Mouse (Mus musculus) heart, embryonic 16.5 days (tissue): ENCODE results near the gene Ift81. TPM values are rescaled to one million over a fixed set of nuclear protein-coding genes. Genes with fewer than 3 reads are reported as not detected.

ENCODE experiments used
- ATAC-seq: fragments of 200-750 bp; cut with Nextera tagmentation; replicated peaks from 2 replicates; pipeline ENCODE4 v1.8.0; 2017; ENCODE audit warnings: moderate number of reproducible peaks; ENCODE audit not compliant: insufficient read depth, low FRiP score; ENCODE audit errors: extremely low read depth
- H3K27ac ChIP-seq: fragments of 300-500 bp; sonication (generic); 2 replicates; pipeline ENCODE4 v1.5.1; 2014; ENCODE audit warnings: mild to moderate bottlenecking, low read length, control low read depth, moderate library complexity
- H3K27me3 ChIP-seq: fragments of 300-500 bp; sonication (generic); 2 replicates; pipeline ENCODE4 v1.6.1; 2014; ENCODE audit warnings: low read length, mixed read lengths; ENCODE audit not compliant: control insufficient read depth, insufficient read depth
- H3K36me3 ChIP-seq: fragments of 300-500 bp; sonication (generic); 2 replicates; pipeline ENCODE4 v1.6.1; 2014; ENCODE audit not compliant: control insufficient read depth, insufficient read depth
- H3K4me1 ChIP-seq: fragments of 300-500 bp; sonication (generic); 2 replicates; pipeline ENCODE4 v1.6.1; 2014; ENCODE audit warnings: low read length, mixed read lengths; ENCODE audit not compliant: control insufficient read depth, insufficient read depth
- H3K4me2 ChIP-seq: fragments of 300-500 bp; sonication (generic); 2 replicates; pipeline ENCODE4 v1.6.1; 2014; ENCODE audit warnings: low read depth, mild to moderate bottlenecking, control low read depth, low read length
- H3K4me3 ChIP-seq: fragments of 300-500 bp; sonication (generic); 2 replicates; pipeline ENCODE4 v1.5.1; 2014; ENCODE audit warnings: mild to moderate bottlenecking, control low read depth, low read length
- H3K9ac ChIP-seq: fragments of 300-500 bp; sonication (generic); 2 replicates; pipeline ENCODE4 v1.6.1; 2014; ENCODE audit warnings: low read length, control low read depth
- H3K9me3 ChIP-seq: fragments of 300-500 bp; sonication (generic); replicated peaks from 2 replicates; pipeline ENCODE4 v1.6.1; 2016; ENCODE audit warnings: low read length; ENCODE audit not compliant: control insufficient read depth
- whole genome bisulfite sequencing: fragments of 180-500 bp; shearing (Covaris S2); extraction: QIAGEN DNeasy Blood & Tissue Kit; methylation state at CpG from one replicate; pipeline ENCODE4 v1.1.7; 2014; 5-methylcytosine and 5-hydroxymethylcytosine counted together
- polyA plus RNA-seq: library from polyadenylated mRNA; unstranded; fragments of >200 nt; fragmentation: Nextera tagmentation; extraction: Ambion mirVana; gene quantifications from 2 replicates; pipeline ENCODE4 v1.2.1, GENCODE M21; 2015

Gene Ift81
- polyA plus RNA-seq, 1 experiment from 2014 or later, result 30.6 TPM

GRCm38 (mm10) chr5:122636958-122637357, 22.6 kb upstream of the Ift81 start:
- Histone ChIP-seq H3K9ac (no peak overlapping the region), H3K36me3 (no peaks in the 10 kb centered on the region), H3K4me3 (peak overlapping the region; percentile 27; the same call in 1 of the 2 replicates), H3K27me3 (no peaks in the 10 kb centered on the region), H3K27ac (no peak overlapping the region), H3K9me3 (no peaks in the 10 kb centered on the region), H3K4me1 (peaks cover 3% of the 10 kb centered on the region; the same call in 1 of the 2 replicates), H3K4me2 (peak overlapping the region; percentile 60)
- 20% methylated on average over 16 of the region's 16 CpGs for WGBS
- ATAC-seq, result 0 out of 2 replicates have a peak, but pooled peaks have one; percentile 47

DNA sequence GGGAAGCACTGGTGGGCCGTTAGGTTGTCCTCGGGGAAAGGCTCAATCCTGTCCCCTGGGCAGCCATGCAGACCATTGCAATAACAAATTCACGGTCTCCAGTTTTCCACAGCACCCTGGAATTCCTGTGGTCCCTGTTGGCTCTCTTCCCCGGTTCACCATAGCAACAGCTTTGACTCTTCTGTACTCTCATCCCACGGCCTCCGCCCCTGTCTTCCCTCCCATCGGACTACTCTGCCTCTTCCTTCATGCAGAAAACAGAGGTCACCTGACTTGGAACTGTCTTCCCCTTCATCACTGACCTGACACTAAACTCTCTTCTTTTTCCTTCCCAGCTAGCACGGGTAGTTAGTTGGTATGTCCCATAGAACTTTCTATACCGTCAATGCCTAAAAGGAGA, 22.0 kb upstream of the Ift81 start:
- ATAC-seq, result no peak
- Histone ChIP-seq H3K9me3 (no peaks in the 10 kb centered on the region), H3K36me3 (no peaks in the 10 kb centered on the region), H3K4me2 (no peak overlapping the region), H3K27ac (no peak overlapping the region), H3K27me3 (no peaks in the 10 kb centered on the region), H3K9ac (no peak overlapping the region), H3K4me3 (no peak overlapping the region), H3K4me1 (peaks cover 3% of the 10 kb centered on the region; the same call in 1 of the 2 replicates)
- WGBS, result 70% methylated on average over 9 of the region's 9 CpGs

DNA sequence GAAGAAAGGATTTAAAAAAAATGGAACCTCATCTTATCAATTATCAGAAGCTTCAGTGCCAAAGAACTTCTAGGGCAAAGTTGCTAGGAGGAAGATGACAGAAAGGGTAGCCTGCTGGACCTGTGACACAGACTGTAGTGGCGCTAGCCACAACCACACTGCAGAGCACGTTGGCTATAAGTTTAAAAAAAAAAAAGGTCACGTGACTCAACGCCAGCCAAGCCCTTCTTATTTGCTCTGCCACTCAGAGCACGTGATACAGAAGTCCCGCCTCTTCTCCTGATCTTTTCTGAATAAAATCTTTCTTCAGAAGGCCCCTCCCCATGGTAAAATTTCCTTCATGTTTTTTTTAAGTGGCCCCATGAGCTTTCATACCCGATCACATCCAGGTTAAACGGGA, 20.9 kb upstream of the Ift81 start:
- Histone ChIP-seq H3K9me3 (no peaks in the 10 kb centered on the region), H3K36me3 (no peaks in the 10 kb centered on the region), H3K27ac (no peak overlapping the region), H3K27me3 (no peaks in the 10 kb centered on the region), H3K4me2 (no peak overlapping the region), H3K4me3 (no peak overlapping the region), H3K4me1 (peaks cover 3% of the 10 kb centered on the region; the same call in 1 of the 2 replicates), H3K9ac (no peak overlapping the region)
- WGBS, result 76% methylated on average over 8 of the region's 8 CpGs
- ATAC-seq, result no peak

DNA sequence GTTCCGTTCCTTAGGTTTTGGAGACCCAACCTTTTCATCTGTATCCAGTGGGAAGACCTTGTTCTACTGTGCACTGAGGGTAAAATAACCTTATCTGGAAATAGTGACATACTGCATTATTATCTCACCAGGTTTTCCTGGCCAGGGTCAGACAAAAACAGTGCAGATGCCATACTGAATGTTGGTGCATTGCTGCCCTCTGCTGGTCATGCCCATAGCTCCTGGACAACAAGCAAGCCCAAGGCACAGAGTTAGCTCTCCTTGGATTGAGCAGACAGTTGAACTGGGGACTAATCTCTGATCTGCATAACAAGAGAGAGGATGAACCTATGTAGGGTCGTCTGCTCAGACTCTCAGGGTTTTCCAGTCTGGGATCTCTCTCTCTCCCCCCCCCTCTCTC, 12.9 kb upstream of the Ift81 start:
- 17% methylated on average over 2 of the region's 2 CpGs for WGBS
- H3K4me1 ChIP-seq, result peaks cover 9% of the 10 kb centered on the region

GRCm38 (mm10) chr5:122625565-122626252, 11.4 kb upstream of the Ift81 start:
- Histone ChIP-seq H3K36me3 (no peaks in the 10 kb centered on the region), H3K4me3 (no peak overlapping the region), H3K9ac (no peak overlapping the region), H3K4me2 (no peak overlapping the region), H3K27ac (no peak overlapping the region), H3K27me3 (no peaks in the 10 kb centered on the region), H3K9me3 (no peaks in the 10 kb centered on the region), H3K4me1 (peaks cover 20% of the 10 kb centered on the region)
- ATAC-seq, result no peak
- WGBS, result 81% methylated on average over 14 of the region's 14 CpGs

More for the DNA sequence above, 12.9 kb upstream of the Ift81 start:
- H3K27me3 ChIP-seq, result no peaks in the 10 kb centered on the region
- no peaks in the 10 kb centered on the region for H3K36me3 ChIP-seq
- H3K9ac ChIP-seq, result no peak overlapping the region
- no peak overlapping the region for H3K4me3 ChIP-seq
- H3K9me3 ChIP-seq, result no peaks in the 10 kb centered on the region
- H3K4me2 ChIP-seq, result no peak overlapping the region
- ATAC-seq, result peak; percentile 84
- H3K27ac ChIP-seq, result peak overlapping the region; percentile 43

DNA sequence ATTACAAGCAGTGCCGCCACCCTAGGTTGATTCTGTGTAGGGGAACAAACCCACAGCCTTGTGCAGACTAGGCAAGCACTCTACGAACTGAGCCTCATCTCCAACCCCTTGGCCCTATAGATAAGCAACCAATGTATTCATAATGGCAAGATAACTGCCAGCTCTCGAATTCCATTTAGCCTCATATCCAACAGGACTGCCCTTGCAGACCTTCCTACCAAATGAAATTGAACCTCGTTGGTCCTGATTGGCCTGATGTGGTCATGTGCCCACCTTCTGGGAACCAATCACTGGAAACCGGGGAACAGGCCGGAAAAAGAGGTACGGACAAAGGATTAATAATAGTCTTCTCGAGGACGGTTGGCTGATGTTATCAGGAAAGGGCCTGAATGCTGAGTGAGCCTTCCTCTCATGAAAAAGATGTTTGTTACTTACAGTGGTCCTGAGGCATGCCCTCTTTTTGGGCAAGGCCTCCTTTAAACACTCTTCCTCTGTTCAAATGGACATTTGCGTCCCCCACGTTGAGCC, 10.7 kb upstream of the Ift81 start:
- H3K4me3 ChIP-seq, result no peak overlapping the region
- H3K9ac ChIP-seq, result no peak overlapping the region
- ATAC-seq, result no peak
- 77% methylated on average over 11 of the region's 11 CpGs for WGBS
- H3K36me3 ChIP-seq, result no peaks in the 10 kb centered on the region
- no peak overlapping the region for H3K27ac ChIP-seq
- peaks cover 27% of the 10 kb centered on the region for H3K4me1 ChIP-seq
- H3K4me2 ChIP-seq, result no peak overlapping the region
- H3K27me3 ChIP-seq, result no peaks in the 10 kb centered on the region
- no peaks in the 10 kb centered on the region for H3K9me3 ChIP-seq

GRCm38 (mm10) chr5:122623861-122624260, 9.5 kb upstream of the Ift81 start:
- H3K9ac ChIP-seq, result no peak overlapping the region
- no peak overlapping the region for H3K4me2 ChIP-seq
- 74% methylated on average over 9 of the region's 9 CpGs for WGBS
- ATAC-seq, result no peak
- no peak overlapping the region for H3K4me3 ChIP-seq
- H3K36me3 ChIP-seq, result no peaks in the 10 kb centered on the region
- H3K9me3 ChIP-seq, result no peaks in the 10 kb centered on the region
- peaks cover 33% of the 10 kb centered on the region for H3K4me1 ChIP-seq
- H3K27me3 ChIP-seq, result no peaks in the 10 kb centered on the region
- H3K27ac ChIP-seq, result no peak overlapping the region

DNA sequence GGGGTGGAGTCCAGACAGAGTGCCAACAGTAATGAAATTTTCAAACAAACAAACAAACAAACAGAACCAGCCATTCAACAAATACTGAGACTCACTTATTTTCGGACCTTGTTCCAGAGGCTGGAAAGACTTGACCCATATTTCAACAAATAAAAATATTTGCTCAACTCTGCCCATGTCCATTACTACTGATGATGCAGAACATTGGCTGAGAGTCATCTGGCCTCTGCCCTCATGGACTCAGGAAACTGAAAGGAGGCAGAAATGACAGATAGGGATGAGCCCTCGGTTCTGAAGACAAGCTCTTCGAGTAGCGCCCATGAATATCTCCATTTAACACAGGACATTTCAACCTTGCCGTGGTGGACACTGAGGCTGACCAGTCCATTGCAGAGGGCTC, 8.2 kb upstream of the Ift81 start:
- no peaks in the 10 kb centered on the region for H3K9me3 ChIP-seq
- H3K4me2 ChIP-seq, result no peak overlapping the region
- 89% methylated on average over 5 of the region's 5 CpGs for WGBS
- H3K9ac ChIP-seq, result no peak overlapping the region
- H3K4me1 ChIP-seq, result peaks cover 42% of the 10 kb centered on the region
- H3K27me3 ChIP-seq, result no peaks in the 10 kb centered on the region
- no peak for ATAC-seq
- H3K4me3 ChIP-seq, result no peak overlapping the region
- H3K36me3 ChIP-seq, result no peaks in the 10 kb centered on the region
- peak overlapping the region; percentile 98 for H3K27ac ChIP-seq

DNA sequence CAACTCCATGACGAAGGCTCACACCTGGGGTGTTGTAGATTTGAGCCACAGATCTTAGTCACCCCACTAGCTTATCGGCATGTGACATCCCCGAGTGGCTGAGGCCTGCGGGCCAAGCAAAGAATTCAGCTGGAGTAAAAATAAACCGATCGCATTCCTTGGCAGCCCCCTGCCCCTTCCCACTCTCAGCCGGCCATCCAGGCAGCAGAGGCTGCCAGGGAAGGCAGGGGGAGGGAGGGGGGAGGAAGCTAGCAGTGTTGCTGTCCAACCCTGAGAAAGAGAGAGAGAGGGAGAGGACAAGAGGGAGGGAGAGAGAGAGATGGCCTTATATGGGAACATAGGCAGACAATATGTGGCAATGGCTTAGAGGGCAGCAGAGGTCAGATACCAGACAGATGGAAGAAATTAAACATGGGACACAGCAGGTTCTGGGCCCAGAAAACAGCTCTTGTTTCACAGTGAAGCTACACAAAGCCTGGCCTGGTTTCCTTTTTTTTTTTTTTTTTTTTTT, 7.1 kb upstream of the Ift81 start:
- 6% methylated on average over 7 of the region's 7 CpGs for WGBS
- ATAC-seq, result peak; percentile 94
- Histone ChIP-seq H3K27ac (peak overlapping the region; percentile 98), H3K4me2 (0 out of 2 replicates have a peak overlapping the region, but pooled peaks have one; percentile 7), H3K9me3 (no peaks in the 10 kb centered on the region), H3K4me1 (peaks cover 38% of the 10 kb centered on the region), H3K27me3 (no peaks in the 10 kb centered on the region), H3K4me3 (no peak overlapping the region), H3K36me3 (no peaks in the 10 kb centered on the region), H3K9ac (peak overlapping the region; percentile 56)
